Mouse (Mus musculus) mesoderm, embryonic 11.5 days (tissue): Measurements from ENCODE around the gene Ypel1.

Source experiments
- DNase-seq: peaks from one replicate; pipeline ENCODE4 v3.0.0-alpha.2; 2012; ENCODE audit warnings: low read depth, low spot score

Gene Ypel1

GRCm38 (mm10) chr16:17069511-17070443, at the start of gene Ypel1:
Ypel1 (plus strand) TSS chr16:17069696.
- DNase-seq = peak; percentile 86

- no peak for DNase-seq
These were observed 44.9 kb upstream of the Ypel1 start for GRCm38 (mm10) chr16:17024469-17025148.

- DNase-seq = no peak
These were observed 39.4 kb upstream of the Ypel1 start for GRCm38 (mm10) chr16:17029971-17030695.

- DNase-seq = no peak
These were observed 35.7 kb upstream of the Ypel1 start for GRCm38 (mm10) chr16:17033754-17034153.

- DNase-seq = no peak
These were observed 28.8 kb upstream of the Ypel1 start for GRCm38 (mm10) chr16:17040716-17041115.

- DNase-seq = no peak
These were observed 28.1 kb upstream of the Ypel1 start for GRCm38 (mm10) chr16:17041417-17041816.

GRCm38 (mm10) chr16:17044320-17044719, 25.2 kb upstream of the Ypel1 start:
- DNase-seq = no peak

GRCm38 (mm10) chr16:17045287-17045686, 24.2 kb upstream of the Ypel1 start:
- no peak for DNase-seq

- DNase-seq = no peak
These were observed 19.6 kb upstream of the Ypel1 start for GRCm38 (mm10) chr16:17049886-17050285.

- DNase-seq = no peak
These were observed 17.4 kb upstream of the Ypel1 start for GRCm38 (mm10) chr16:17052087-17052486.

- DNase-seq = no peak
These were observed 15.6 kb upstream of the Ypel1 start for GRCm38 (mm10) chr16:17053903-17054302.

GRCm38 (mm10) chr16:17055584-17055983, 13.9 kb upstream of the Ypel1 start:
- DNase-seq = no peak

- no peak for DNase-seq
These were observed 7.2 kb upstream of the Ypel1 start for GRCm38 (mm10) chr16:17062338-17062737.

- DNase-seq = no peak
These were observed 1.9 kb upstream of the Ypel1 start for GRCm38 (mm10) chr16:17067552-17067951.

- DNase-seq = no peak
These were observed 1.2 kb downstream of the Ypel1 start for GRCm38 (mm10) chr16:17070716-17071115.

- no peak for DNase-seq
These were observed 3.5 kb downstream of the Ypel1 start for GRCm38 (mm10) chr16:17073000-17073399.

- no peak for DNase-seq
These were observed 6.8 kb downstream of the Ypel1 start for GRCm38 (mm10) chr16:17076301-17076700.

GRCm38 (mm10) chr16:17076869-17077268, 7.4 kb downstream of the Ypel1 start:
- no peak for DNase-seq

- DNase-seq = no peak
These were observed 8.6 kb downstream of the Ypel1 start for GRCm38 (mm10) chr16:17078101-17078500.

GRCm38 (mm10) chr16:17082121-17082792, 12.8 kb downstream of the Ypel1 start:
- no peak for DNase-seq

- DNase-seq = no peak
These were observed 16.1 kb downstream of the Ypel1 start for GRCm38 (mm10) chr16:17085636-17086035.

GRCm38 (mm10) chr16:17086241-17086640, 16.7 kb downstream of the Ypel1 start:
- DNase-seq = no peak
